Mouse (Mus musculus) frontal cortex, adult (tissue): ENCODE measurements around the gene Taok3.

Experiments
- ATAC-seq: cut with Nextera tagmentation; 2 replicates; pipeline ENCODE4 v1.9.2; 2017; ENCODE audit warnings: mild to moderate bottlenecking, moderate library complexity, mixed read lengths; ENCODE audit not compliant: low TSS enrichment

Gene Taok3

GRCm38 (mm10) chr5:117119777-117120488 is at the start of gene Taok3:
Taok3 (plus strand) TSS chr5:117120129.
- peak; percentile 69 for ATAC-seq

GRCm38 (mm10) chr5:117087718-117088117 is 32.2 kb upstream of the Taok3 start:
- peak; percentile 91 for ATAC-seq

- no peak for ATAC-seq
Measured at GRCm38 (mm10) chr5:117089147-117089546, 30.8 kb upstream of the Taok3 start.

- no peak for ATAC-seq
Measured at GRCm38 (mm10) chr5:117089786-117090185, 30.1 kb upstream of the Taok3 start.

GRCm38 (mm10) chr5:117094431-117094830 is 25.5 kb upstream of the Taok3 start:
- peak; percentile 88 for ATAC-seq

- ATAC-seq: no peak
Measured at GRCm38 (mm10) chr5:117096716-117097115, 23.2 kb upstream of the Taok3 start.

- ATAC-seq: no peak
Measured at GRCm38 (mm10) chr5:117099008-117099407, 20.9 kb upstream of the Taok3 start.

GRCm38 (mm10) chr5:117099742-117100141 is 20.2 kb upstream of the Taok3 start:
- 0 out of 2 replicates have a peak, but pooled peaks have one; percentile 64 for ATAC-seq

GRCm38 (mm10) chr5:117103194-117103929 is 16.6 kb upstream of the Taok3 start:
- no peak for ATAC-seq

- ATAC-seq: no peak
Measured at GRCm38 (mm10) chr5:117104329-117104728, 15.6 kb upstream of the Taok3 start.

- ATAC-seq: no peak
Measured at GRCm38 (mm10) chr5:117105761-117106160, 14.2 kb upstream of the Taok3 start.

- ATAC-seq: no peak
Measured at GRCm38 (mm10) chr5:117108292-117108691, 11.6 kb upstream of the Taok3 start.

- ATAC-seq: no peak
Measured at GRCm38 (mm10) chr5:117108731-117109130, 11.2 kb upstream of the Taok3 start.

- ATAC-seq: no peak
Measured at GRCm38 (mm10) chr5:117109522-117109921, 10.4 kb upstream of the Taok3 start.

GRCm38 (mm10) chr5:117111064-117111773 is 8.7 kb upstream of the Taok3 start:
- ATAC-seq: no peak

- no peak for ATAC-seq
Measured at GRCm38 (mm10) chr5:117111774-117112112, 8.2 kb upstream of the Taok3 start.

- ATAC-seq: no peak
Measured at GRCm38 (mm10) chr5:117113330-117113729, 6.6 kb upstream of the Taok3 start.

- no peak for ATAC-seq
Measured at GRCm38 (mm10) chr5:117114581-117115192, 5.2 kb upstream of the Taok3 start.

- peak; percentile 17 for ATAC-seq
Measured at GRCm38 (mm10) chr5:117115193-117115767, 4.6 kb upstream of the Taok3 start.

- peak; percentile 66 for ATAC-seq
Measured at GRCm38 (mm10) chr5:117115836-117116366, 4.0 kb upstream of the Taok3 start, which contains the start of gene Suds3. Suds3 (minus strand) TSS chr5:117116113.

- no peak for ATAC-seq
Measured at GRCm38 (mm10) chr5:117116660-117117059, 3.3 kb upstream of the Taok3 start.
